Comparison of ENCODE assay signal across 15 mouse cellular contexts in the genomic region with DNA sequence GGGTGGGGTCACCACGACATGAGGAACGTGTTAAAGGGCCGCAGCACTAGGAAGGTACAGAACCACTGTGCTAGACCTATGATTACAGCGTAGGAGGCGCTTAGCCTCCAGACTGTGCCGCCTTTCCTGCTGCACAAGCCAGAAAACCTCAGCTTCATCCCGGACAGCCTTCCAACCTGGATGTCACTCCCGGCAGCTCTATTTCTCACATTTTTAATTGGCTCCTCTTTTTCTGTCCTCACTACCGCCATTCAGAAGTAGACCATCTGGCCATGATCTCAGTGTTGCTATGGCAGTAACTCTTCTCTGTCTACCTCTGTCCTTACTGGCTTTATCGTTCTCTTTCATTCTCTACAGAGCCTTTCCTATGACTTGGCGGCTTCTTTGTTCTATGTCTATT.
A peak's percentile ranks its signal among the peaks of the same experiment; 100 is the strongest.
DNase-seq lines count a peak whose midpoint lies in the region; ATAC-seq and TF ChIP-seq lines count a peak whose summit lies in the region.
"Had no signal": no experiment of that assay in that cellular context is flagged by ENCODE, and none has a peak within 500 bp of the region (broad histone marks: within the 10 kb centered on the region; RNA-seq: fewer than 3 reads in every experiment).

No protein-coding gene starts in this region.

- peak; percentile 66 for ATAC-seq in forebrain, embryonic 13.5 days
- ATAC-seq in forebrain, embryonic 11.5 days (replicated peaks; ENCODE audit: low FRiP score), result no peak
- 0 out of 2 replicates have a peak, but pooled peaks have one; percentile 22 for ATAC-seq in midbrain, embryonic 13.5 days
- ATAC-seq: intestine, postnatal 0 days had no signal

- DNase-seq in forebrain, embryonic 11.5 days (ENCODE audit: low spot score), result no peak
- DNase-seq in midbrain, embryonic 10.5 days (ENCODE audit: low spot score), result no peak
- DNase-seq in cerebellum, postnatal 36 days, result peak; percentile 56
- peak; percentile 49 to 61 for DNase-seq in right cerebral cortex, postnatal 36 days (ENCODE audit: low spot score in 2 of 2)
- no peak for DNase-seq in thymus, postnatal 0 days (ENCODE audit: low spot score)
- DNase-seq in lung, adult 2 months, result no peak
- DNase-seq: B cell, adult 2 months; heart, adult 2 months; heart, postnatal 10 days; layer of hippocampus, postnatal 36 days had no signal

- H3K4me2 ChIP-seq in forebrain, embryonic 13.5 days, result no peak overlapping the region
- H3K4me2 ChIP-seq in forebrain, embryonic 11.5 days (ENCODE audit: low read depth, low read length, severe bottlenecking), result no peak overlapping the region
- H3K4me2 ChIP-seq in midbrain, embryonic 13.5 days (replicated peaks), result no peak overlapping the region
- H3K4me2 ChIP-seq: embryonic facial prominence, embryonic 15.5 days; hindbrain, embryonic 14.5 days had no signal

- H3K4me3 ChIP-seq in forebrain, embryonic 13.5 days, result no peak overlapping the region
- H3K4me3 ChIP-seq in forebrain, embryonic 11.5 days (ENCODE audit: low read depth, low read length), result no peak overlapping the region
- no peak overlapping the region for H3K4me3 ChIP-seq in midbrain, embryonic 13.5 days (replicated peaks)
- no peak overlapping the region for H3K4me3 ChIP-seq in midbrain, embryonic 10.5 days
- no peak overlapping the region for H3K4me3 ChIP-seq in lung, adult 2 months (replicated peaks; ENCODE audit: extremely low read depth, low read depth, low read length)
- H3K4me3 ChIP-seq: embryonic facial prominence, embryonic 15.5 days; heart, adult 2 months had no signal

- no peaks in the 10 kb centered on the region for H3K36me3 ChIP-seq in forebrain, embryonic 13.5 days (ENCODE audit: poor library complexity, severe bottlenecking)
- H3K36me3 ChIP-seq in forebrain, embryonic 11.5 days (ENCODE audit: control insufficient read depth, insufficient read depth, low read length), result no peaks in the 10 kb centered on the region
- no peaks in the 10 kb centered on the region for H3K36me3 ChIP-seq in midbrain, embryonic 13.5 days
- H3K36me3 ChIP-seq in midbrain, embryonic 10.5 days, result no peaks in the 10 kb centered on the region
- H3K36me3 ChIP-seq: embryonic facial prominence, embryonic 15.5 days had no signal

- 0 out of 2 replicates have a peak, but pooled peaks cover 7% of the 10 kb centered on the region for H3K4me1 ChIP-seq in forebrain, embryonic 13.5 days
- H3K4me1 ChIP-seq in forebrain, embryonic 11.5 days (replicated peaks; ENCODE audit: control insufficient read depth, insufficient read depth, low read length), result no peaks in the 10 kb centered on the region
- H3K4me1 ChIP-seq in midbrain, embryonic 13.5 days (replicated peaks), result peaks cover 8% of the 10 kb centered on the region; the same call in 1 of the 2 replicates
- peaks cover 20% of the 10 kb centered on the region for H3K4me1 ChIP-seq in midbrain, embryonic 10.5 days
- no peaks in the 10 kb centered on the region; the same call in 1 of the 2 replicates for H3K4me1 ChIP-seq in lung, adult 2 months (ENCODE audit: control insufficient read depth, insufficient read depth, low read length)
- H3K4me1 ChIP-seq: embryonic facial prominence, embryonic 15.5 days had no signal

- H3K27me3 ChIP-seq in forebrain, embryonic 13.5 days, result no peaks in the 10 kb centered on the region
- no peaks in the 10 kb centered on the region for H3K27me3 ChIP-seq in forebrain, embryonic 11.5 days (ENCODE audit: control insufficient read depth, insufficient read depth, low read length)
- H3K27me3 ChIP-seq in midbrain, embryonic 13.5 days, result no peaks in the 10 kb centered on the region
- H3K27me3 ChIP-seq in midbrain, embryonic 10.5 days (ENCODE audit: low read depth, poor library complexity, severe bottlenecking), result no peaks in the 10 kb centered on the region
- H3K27me3 ChIP-seq: embryonic facial prominence, embryonic 15.5 days had no signal

- H3K9me3 ChIP-seq in forebrain, embryonic 13.5 days (replicated peaks), result no peaks in the 10 kb centered on the region
- H3K9me3 ChIP-seq in forebrain, embryonic 11.5 days (ENCODE audit: control insufficient read depth, low read length), result no peaks in the 10 kb centered on the region
- H3K9me3 ChIP-seq in midbrain, embryonic 13.5 days, result no peaks in the 10 kb centered on the region
- H3K9me3 ChIP-seq in midbrain, embryonic 10.5 days (replicated peaks), result no peaks in the 10 kb centered on the region
- H3K9me3 ChIP-seq: embryonic facial prominence, embryonic 15.5 days had no signal

- no peak for TF ChIP-seq POLR2A in lung, adult 2 months (IDR thresholded peaks at IDR 0.05; ENCODE audit: borderline replicate concordance, extremely low read depth, low read depth, low read length)

- WGBS in forebrain, embryonic 13.5 days, result 80% methylated on average over 11 of the region's 11 CpGs
- WGBS in forebrain, embryonic 11.5 days, result 88% methylated on average over 11 of the region's 11 CpGs
- WGBS in midbrain, embryonic 13.5 days, result 94% methylated on average over 11 of the region's 11 CpGs
- 92% methylated on average over 11 of the region's 11 CpGs for whole genome bisulfite sequencing in midbrain, embryonic 10.5 days
- 88% methylated on average over 11 of the region's 11 CpGs for WGBS in lung, adult 2 months

- no peak overlapping the region for H3K9ac ChIP-seq in forebrain, embryonic 13.5 days
- no peak overlapping the region for H3K9ac ChIP-seq in forebrain, embryonic 11.5 days (ENCODE audit: low read length)
- H3K9ac ChIP-seq in midbrain, embryonic 13.5 days (replicated peaks), result no peak overlapping the region
- H3K9ac ChIP-seq: embryonic facial prominence, embryonic 15.5 days; hindbrain, embryonic 14.5 days had no signal

- no peak for TF ChIP-seq CTCF in lung, adult 2 months (IDR thresholded peaks at IDR 0.05; ENCODE audit: insufficient read depth, low read length)

- peak overlapping the region; percentile 37 for H3K27ac ChIP-seq in forebrain, embryonic 13.5 days
- H3K27ac ChIP-seq in forebrain, embryonic 11.5 days (ENCODE audit: low read depth, low read length), result no peak overlapping the region
- no peak overlapping the region for H3K27ac ChIP-seq in midbrain, embryonic 13.5 days
- no peak overlapping the region for H3K27ac ChIP-seq in midbrain, embryonic 10.5 days (replicated peaks)
- H3K27ac ChIP-seq: embryonic facial prominence, embryonic 15.5 days; heart, adult 2 months; hindbrain, embryonic 14.5 days had no signal

Comparison
In these comparisons a context has a peak if more than half of its experiments do, and no peak if none do; other contexts are left out.
1. DNase-seq: peak in cerebellum, postnatal 36 days (2 of 2) and right cerebral cortex, postnatal 36 days (2 of 2); none in forebrain, embryonic 11.5 days (single experiment), midbrain, embryonic 10.5 days (single experiment), thymus, postnatal 0 days (single experiment) and lung, adult 2 months (single experiment).